Mouse (Mus musculus) heart, embryonic 12.5 days (tissue): Measurements from ENCODE around the gene Tsga10ip. TPM values are rescaled to one million over a fixed set of nuclear protein-coding genes. Genes with fewer than 3 reads are reported as not detected.
A peak's percentile ranks its signal among the peaks of the same experiment; 100 is the strongest.

Source experiments
- ATAC-seq: fragments of 200-750 bp; cut with Nextera tagmentation; 2 replicates; pipeline ENCODE4 v1.8.0; 2017; ENCODE audit warnings: moderate TSS enrichment, moderate library complexity; ENCODE audit not compliant: insufficient number of reproducible peaks, low FRiP score
- H3K27ac ChIP-seq: fragments of 300-500 bp; sonication (generic); 2 replicates; pipeline ENCODE4 v1.5.1; 2016; ENCODE audit warnings: mild to moderate bottlenecking, moderate library complexity; ENCODE audit not compliant: poor library complexity, severe bottlenecking
- H3K27me3 ChIP-seq: fragments of 300-500 bp; sonication (generic); replicated peaks from 2 replicates; pipeline ENCODE4 v1.6.1; 2016; ENCODE audit warnings: mild to moderate bottlenecking, moderate library complexity
- H3K36me3 ChIP-seq: fragments of 300-500 bp; sonication (generic); 2 replicates; pipeline ENCODE4 v1.6.1; 2016; ENCODE audit warnings: mild to moderate bottlenecking, moderate library complexity
- H3K4me1 ChIP-seq: fragments of 300-500 bp; sonication (generic); replicated peaks from 2 replicates; pipeline ENCODE4 v1.6.1; 2016; ENCODE audit warnings: mild to moderate bottlenecking
- H3K4me2 ChIP-seq: fragments of 300-500 bp; sonication (generic); 2 replicates; pipeline ENCODE4 v1.6.1; 2016; ENCODE audit warnings: mild to moderate bottlenecking, moderate library complexity
- H3K4me3 ChIP-seq: fragments of 300-500 bp; sonication (generic); 2 replicates; pipeline ENCODE4 v1.5.1; 2016; ENCODE audit warnings: mild to moderate bottlenecking
- H3K9ac ChIP-seq: fragments of 300-500 bp; sonication (generic); 2 replicates; pipeline ENCODE4 v1.6.1; 2016; ENCODE audit warnings: mild to moderate bottlenecking, moderate library complexity
- H3K9me3 ChIP-seq: fragments of 300-500 bp; sonication (generic); replicated peaks from 2 replicates; pipeline ENCODE4 v1.6.1; 2016; ENCODE audit warnings: mild to moderate bottlenecking, moderate library complexity
- WGBS: fragments of 180-500 bp; shearing (Covaris S2); methylation state at CpG from one replicate; pipeline ENCODE4 v1.1.7; 2016; 5-methylcytosine and 5-hydroxymethylcytosine counted together
- polyA plus RNA-seq: library from polyadenylated mRNA; unstranded; fragments of >200 nt; fragmentation: Nextera tagmentation; extraction: Ambion mirVana; gene quantifications from 2 replicates; pipeline ENCODE4 v1.2.1, GENCODE M21; 2016

Tsga10ip gene
- polyA plus RNA-seq: 1.7 and 1.8 TPM in 2 replicates

- WGBS: 84% methylated on average over 8 of the region's 8 CpGs
- H3K27me3 ChIP-seq: no peaks in the 10 kb centered on the region
- H3K4me1 ChIP-seq: peaks cover 4% of the 10 kb centered on the region
- H3K4me2 ChIP-seq: no peak within 1 kb of the TSS
- H3K27ac ChIP-seq: no peak within 1 kb of the TSS
- H3K36me3 ChIP-seq: no peaks in the 10 kb centered on the region
- ATAC-seq: no peak
- no peak within 1 kb of the TSS for H3K9ac ChIP-seq
- H3K4me3 ChIP-seq: no peak within 1 kb of the TSS
- H3K9me3 ChIP-seq: no peaks in the 10 kb centered on the region
Observed at GRCm38 (mm10) chr19:5402293-5402692, at the start of gene Tsga10ip. Gene Tsga10ip (minus strand): TSS chr19:5402526.

GRCm38 (mm10) chr19:5451766-5452165, 49.4 kb upstream of the Tsga10ip start:
- Histone ChIP-seq H3K27me3 (peaks cover 41% of the 10 kb centered on the region), H3K36me3 (peaks cover 11% of the 10 kb centered on the region), H3K4me2 (no peak overlapping the region), H3K9me3 (no peaks in the 10 kb centered on the region), H3K27ac (no peak overlapping the region), H3K4me1 (peaks cover 43% of the 10 kb centered on the region), H3K4me3 (no peak overlapping the region), H3K9ac (no peak overlapping the region)
- no peak for ATAC-seq
- WGBS: 74% methylated on average over 6 of the region's 6 CpGs

- H3K27me3 ChIP-seq: peaks cover 62% of the 10 kb centered on the region
- H3K9me3 ChIP-seq: no peaks in the 10 kb centered on the region
- ATAC-seq: no peak
- peaks cover 22% of the 10 kb centered on the region for H3K4me1 ChIP-seq
- no peak overlapping the region for H3K9ac ChIP-seq
- H3K27ac ChIP-seq: no peak overlapping the region
- no peak overlapping the region for H3K4me3 ChIP-seq
- WGBS: 78% methylated on average over 3 of the region's 3 CpGs
- no peak overlapping the region for H3K4me2 ChIP-seq
- peaks cover 9% of the 10 kb centered on the region for H3K36me3 ChIP-seq
Observed at GRCm38 (mm10) chr19:5449673-5450072, 47.3 kb upstream of the Tsga10ip start.

- H3K4me3 ChIP-seq: peak overlapping the region; percentile 55
- WGBS: 5% methylated on average over 36 of the region's 36 CpGs
- peak; percentile 84 for ATAC-seq
- H3K27ac ChIP-seq: no peak overlapping the region
- peaks cover 72% of the 10 kb centered on the region for H3K27me3 ChIP-seq
- no peaks in the 10 kb centered on the region for H3K36me3 ChIP-seq
- peak overlapping the region; percentile 99 for H3K4me2 ChIP-seq
- H3K4me1 ChIP-seq: peaks cover 21% of the 10 kb centered on the region
- H3K9me3 ChIP-seq: no peaks in the 10 kb centered on the region
- no peak overlapping the region; the same call in 1 of the 2 replicates for H3K9ac ChIP-seq
Observed at GRCm38 (mm10) chr19:5448354-5449150, 46.2 kb upstream of the Tsga10ip start.

- peak within 1 kb of the TSS; percentile 73 for H3K9ac ChIP-seq
- no peaks in the 10 kb centered on the region for H3K9me3 ChIP-seq
- no peaks in the 10 kb centered on the region for H3K36me3 ChIP-seq
- under 1% methylated on average over 70 of the region's 70 CpGs for WGBS
- peak within 1 kb of the TSS; percentile 99 for H3K4me2 ChIP-seq
- peak; percentile 61 for ATAC-seq
- peak within 1 kb of the TSS; percentile 55 for H3K4me3 ChIP-seq
- no peak within 1 kb of the TSS for H3K27ac ChIP-seq
- peaks cover 73% of the 10 kb centered on the region for H3K27me3 ChIP-seq
- peaks cover 21% of the 10 kb centered on the region for H3K4me1 ChIP-seq
Observed at GRCm38 (mm10) chr19:5447515-5448353, 45.4 kb upstream of the Tsga10ip start, which contains the start of gene Fosl1. Gene Fosl1 (plus strand): TSS chr19:5447547.

GRCm38 (mm10) chr19:5445747-5446146, 43.4 kb upstream of the Tsga10ip start:
- 83% methylated on average over 5 of the region's 5 CpGs for WGBS
- no peak overlapping the region for H3K27ac ChIP-seq
- H3K4me2 ChIP-seq: no peak overlapping the region
- no peak for ATAC-seq
- H3K27me3 ChIP-seq: peaks cover 66% of the 10 kb centered on the region
- H3K4me3 ChIP-seq: no peak overlapping the region
- H3K36me3 ChIP-seq: no peaks in the 10 kb centered on the region
- H3K9me3 ChIP-seq: no peaks in the 10 kb centered on the region
- H3K4me1 ChIP-seq: peaks cover 21% of the 10 kb centered on the region
- no peak overlapping the region for H3K9ac ChIP-seq

GRCm38 (mm10) chr19:5444954-5445353, 42.6 kb upstream of the Tsga10ip start:
- Histone ChIP-seq H3K4me2 (no peak overlapping the region), H3K4me3 (no peak overlapping the region), H3K4me1 (peaks cover 18% of the 10 kb centered on the region), H3K9me3 (peaks cover 4% of the 10 kb centered on the region; the same call in 1 of the 2 replicates), H3K27me3 (peaks cover 58% of the 10 kb centered on the region), H3K27ac (no peak overlapping the region), H3K9ac (no peak overlapping the region), H3K36me3 (no peaks in the 10 kb centered on the region)
- WGBS: 23% methylated on average over 7 of the region's 7 CpGs
- ATAC-seq: no peak

- Histone ChIP-seq H3K36me3 (no peaks in the 10 kb centered on the region), H3K4me1 (peaks cover 17% of the 10 kb centered on the region), H3K9me3 (peaks cover 4% of the 10 kb centered on the region; the same call in 1 of the 2 replicates), H3K9ac (no peak overlapping the region), H3K4me2 (no peak overlapping the region), H3K4me3 (no peak overlapping the region), H3K27me3 (peaks cover 56% of the 10 kb centered on the region), H3K27ac (no peak overlapping the region)
- WGBS: 65% methylated on average over 9 of the region's 9 CpGs
- ATAC-seq: no peak
Observed at GRCm38 (mm10) chr19:5444371-5444908, 42.1 kb upstream of the Tsga10ip start.

- WGBS: 49% methylated on average over 7 of the region's 7 CpGs
- H3K4me3 ChIP-seq: peak overlapping the region; percentile 43; the same call in 1 of the 2 replicates
- H3K4me2 ChIP-seq: peak overlapping the region; percentile 90
- peak overlapping the region; percentile 67 for H3K27ac ChIP-seq
- no peaks in the 10 kb centered on the region for H3K27me3 ChIP-seq
- H3K9ac ChIP-seq: peak overlapping the region; percentile 71
- peaks cover 20% of the 10 kb centered on the region for H3K4me1 ChIP-seq
- H3K9me3 ChIP-seq: no peaks in the 10 kb centered on the region
- no peaks in the 10 kb centered on the region for H3K36me3 ChIP-seq
- no peak for ATAC-seq
Observed at GRCm38 (mm10) chr19:5433951-5434350, 31.6 kb upstream of the Tsga10ip start.

- 8% methylated on average over 16 of the region's 16 CpGs for WGBS
- Histone ChIP-seq H3K27me3 (no peaks in the 10 kb centered on the region), H3K36me3 (no peaks in the 10 kb centered on the region), H3K9ac (peak overlapping the region; percentile 71), H3K9me3 (no peaks in the 10 kb centered on the region), H3K27ac (peak overlapping the region; percentile 67), H3K4me1 (peaks cover 20% of the 10 kb centered on the region), H3K4me2 (peak overlapping the region; percentile 90), H3K4me3 (peak overlapping the region; percentile 43)
- ATAC-seq: peak; percentile 46; the same call in 1 of the 2 replicates
Observed at GRCm38 (mm10) chr19:5432992-5433852, 30.9 kb upstream of the Tsga10ip start.
